Mouse (Mus musculus): ENCODE results near the gene Inhbb. TPM values are rescaled to one million over a fixed set of nuclear protein-coding genes. Genes with fewer than 3 reads are reported as not detected.

The Inhbb gene
- total and polyA plus RNA-seq, 2 experiments from 2014 or later: 0.36 to 1.7 TPM

- H3K36me3 ChIP-seq (replicated peaks; ENCODE audit: control insufficient read depth, insufficient read depth, low read length): no peaks in the 10 kb centered on the region
- H3K27ac ChIP-seq (ENCODE audit: low read depth): no peak overlapping the region
- no peak overlapping the region for H3K4me2 ChIP-seq (ENCODE audit: low read depth, low read length)
- no peaks in the 10 kb centered on the region for H3K4me1 ChIP-seq (ENCODE audit: control insufficient read depth, insufficient read depth)
- H3K4me3 ChIP-seq (ENCODE audit: low read depth, low read length): no peak overlapping the region
- no peak for ATAC-seq (ENCODE audit: insufficient read depth, low read depth)
- no peak for DNase-seq (ENCODE audit: low spot score)
- 0 out of 2 replicates have a peak, but pooled peaks cover 5% of the 10 kb centered on the region for H3K27me3 ChIP-seq (ENCODE audit: control insufficient read depth, insufficient read depth, low read length)
- H3K9ac ChIP-seq (replicated peaks; ENCODE audit: low read depth, low read length): no peak overlapping the region
- whole genome bisulfite sequencing: 66% methylated on average over 5 of the region's 5 CpGs
- TF ChIP-seq CTCF (IDR thresholded peaks at IDR 0.05; ENCODE audit: low read depth): no peak
- no peak for TF ChIP-seq EP300 (IDR thresholded peaks at IDR 0.05; ENCODE audit: low read depth)
- H3K9me3 ChIP-seq (replicated peaks; ENCODE audit: control insufficient read depth, low read length): no peaks in the 10 kb centered on the region
Measured at GRCm38 (mm10) chr1:119409599-119410168, 12.4 kb downstream of the Inhbb start.

DNA sequence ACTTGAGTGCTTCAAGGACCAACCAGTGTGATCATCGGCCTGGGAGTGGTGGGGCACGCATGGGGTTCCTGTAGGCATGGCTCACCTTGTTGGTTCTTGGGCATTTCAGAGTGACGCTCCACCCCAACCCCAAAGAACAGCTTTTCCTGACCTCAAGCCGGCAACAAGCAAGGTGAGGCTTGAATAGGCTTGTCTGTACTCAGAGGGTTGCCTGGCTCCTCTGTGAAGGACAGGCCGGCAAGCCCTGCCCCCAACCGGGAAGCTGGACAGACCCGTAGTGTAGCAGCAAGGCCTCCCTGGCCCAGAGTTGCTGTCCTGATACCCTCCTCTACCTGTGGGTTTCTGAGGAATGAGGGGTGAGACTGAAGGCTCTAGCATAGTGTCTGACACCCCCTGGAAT is 12.9 kb downstream of the Inhbb start:
- Histone ChIP-seq H3K36me3 (replicated peaks; ENCODE audit: control insufficient read depth, insufficient read depth, low read length) (no peaks in the 10 kb centered on the region), H3K27me3 (ENCODE audit: control insufficient read depth, insufficient read depth, low read length) (0 out of 2 replicates have a peak, but pooled peaks cover under 1% of the 10 kb centered on the region), H3K9me3 (replicated peaks; ENCODE audit: control insufficient read depth, low read length) (no peaks in the 10 kb centered on the region), H3K4me2 (ENCODE audit: low read depth, low read length) (no peak overlapping the region), H3K9ac (replicated peaks; ENCODE audit: low read depth, low read length) (no peak overlapping the region), H3K27ac (ENCODE audit: low read depth) (no peak overlapping the region), H3K4me3 (ENCODE audit: low read depth, low read length) (no peak overlapping the region), H3K4me1 (ENCODE audit: control insufficient read depth, insufficient read depth) (no peaks in the 10 kb centered on the region)
- TF ChIP-seq EP300 (IDR thresholded peaks at IDR 0.05; ENCODE audit: low read depth) (no peak), CTCF (IDR thresholded peaks at IDR 0.05; ENCODE audit: low read depth) (no peak)
- ATAC-seq (ENCODE audit: insufficient read depth, low read depth): no peak
- no peak for DNase-seq (ENCODE audit: low spot score)
- WGBS: 76% methylated on average over 7 of the region's 7 CpGs

GRCm38 (mm10) chr1:119407691-119408315 is 14.2 kb downstream of the Inhbb start:
- H3K27me3 ChIP-seq (ENCODE audit: control insufficient read depth, insufficient read depth, low read length): no peaks in the 10 kb centered on the region
- H3K9ac ChIP-seq (replicated peaks; ENCODE audit: low read depth, low read length): no peak overlapping the region
- no peak overlapping the region for H3K4me3 ChIP-seq (ENCODE audit: low read depth, low read length)
- H3K4me2 ChIP-seq (ENCODE audit: low read depth, low read length): no peak overlapping the region
- TF ChIP-seq CTCF (IDR thresholded peaks at IDR 0.05; ENCODE audit: low read depth) (no peak), EP300 (IDR thresholded peaks at IDR 0.05; ENCODE audit: low read depth) (no peak)
- no peaks in the 10 kb centered on the region for H3K4me1 ChIP-seq (ENCODE audit: control insufficient read depth, insufficient read depth)
- no peaks in the 10 kb centered on the region for H3K9me3 ChIP-seq (replicated peaks; ENCODE audit: control insufficient read depth, low read length)
- no peak for DNase-seq (ENCODE audit: low spot score)
- ATAC-seq (ENCODE audit: insufficient read depth, low read depth): no peak
- 59% methylated on average over 6 of the region's 6 CpGs for WGBS
- no peaks in the 10 kb centered on the region for H3K36me3 ChIP-seq (replicated peaks; ENCODE audit: control insufficient read depth, insufficient read depth, low read length)
- no peak overlapping the region for H3K27ac ChIP-seq (ENCODE audit: low read depth)

- no peaks in the 10 kb centered on the region for H3K9me3 ChIP-seq (replicated peaks; ENCODE audit: control insufficient read depth, low read length)
- WGBS: 11% methylated on average over 3 of the region's 3 CpGs
- no peak overlapping the region for H3K4me2 ChIP-seq (ENCODE audit: low read depth, low read length)
- no peaks in the 10 kb centered on the region for H3K36me3 ChIP-seq (replicated peaks; ENCODE audit: control insufficient read depth, insufficient read depth, low read length)
- DNase-seq (ENCODE audit: low spot score) (peak; percentile 34), ATAC-seq (ENCODE audit: insufficient read depth, low read depth) (peak; percentile 82)
- no peaks in the 10 kb centered on the region for H3K4me1 ChIP-seq (ENCODE audit: control insufficient read depth, insufficient read depth)
- no peak overlapping the region for H3K4me3 ChIP-seq (ENCODE audit: low read depth, low read length)
- H3K27ac ChIP-seq (ENCODE audit: low read depth): no peak overlapping the region
- TF ChIP-seq EP300 (IDR thresholded peaks at IDR 0.05; ENCODE audit: low read depth) (no peak), CTCF (IDR thresholded peaks at IDR 0.05; ENCODE audit: low read depth) (no peak)
- H3K9ac ChIP-seq (replicated peaks; ENCODE audit: low read depth, low read length): no peak overlapping the region
- H3K27me3 ChIP-seq (ENCODE audit: control insufficient read depth, insufficient read depth, low read length): no peaks in the 10 kb centered on the region
Measured at GRCm38 (mm10) chr1:119404798-119405197, 17.2 kb downstream of the Inhbb start.

DNA sequence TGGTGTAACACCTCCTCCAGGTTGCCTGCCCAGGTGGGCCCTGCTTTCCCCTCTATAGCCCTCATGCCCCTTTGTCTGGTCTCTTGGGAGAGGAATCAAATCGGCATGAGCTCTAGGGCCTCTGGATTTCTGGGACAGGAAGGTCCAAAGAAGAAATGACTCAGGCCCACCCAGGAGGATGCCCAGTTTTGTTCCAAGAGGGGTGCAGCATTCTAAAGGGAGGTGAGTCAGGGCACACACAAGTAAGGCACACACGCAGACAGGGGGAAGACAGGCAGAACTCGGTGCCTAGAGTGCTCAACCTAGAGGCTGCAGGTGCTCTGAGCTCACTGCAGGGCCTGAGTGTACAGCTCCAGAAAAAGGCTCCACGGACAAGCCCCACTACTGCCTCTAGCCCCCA is 17.7 kb downstream of the Inhbb start:
- no peak overlapping the region for H3K27ac ChIP-seq (ENCODE audit: low read depth)
- H3K4me1 ChIP-seq (ENCODE audit: control insufficient read depth, insufficient read depth): no peaks in the 10 kb centered on the region
- TF ChIP-seq EP300 (IDR thresholded peaks at IDR 0.05; ENCODE audit: low read depth) (no peak), CTCF (IDR thresholded peaks at IDR 0.05; ENCODE audit: low read depth) (no peak)
- no peaks in the 10 kb centered on the region for H3K9me3 ChIP-seq (replicated peaks; ENCODE audit: control insufficient read depth, low read length)
- H3K4me2 ChIP-seq (ENCODE audit: low read depth, low read length): no peak overlapping the region
- no peak overlapping the region for H3K4me3 ChIP-seq (ENCODE audit: low read depth, low read length)
- H3K9ac ChIP-seq (replicated peaks; ENCODE audit: low read depth, low read length): no peak overlapping the region
- WGBS: 66% methylated on average over 4 of the region's 4 CpGs
- H3K27me3 ChIP-seq (ENCODE audit: control insufficient read depth, insufficient read depth, low read length): no peaks in the 10 kb centered on the region
- H3K36me3 ChIP-seq (replicated peaks; ENCODE audit: control insufficient read depth, insufficient read depth, low read length): no peaks in the 10 kb centered on the region
- DNase-seq (ENCODE audit: low spot score): no peak
- no peak for ATAC-seq (ENCODE audit: insufficient read depth, low read depth)

DNA sequence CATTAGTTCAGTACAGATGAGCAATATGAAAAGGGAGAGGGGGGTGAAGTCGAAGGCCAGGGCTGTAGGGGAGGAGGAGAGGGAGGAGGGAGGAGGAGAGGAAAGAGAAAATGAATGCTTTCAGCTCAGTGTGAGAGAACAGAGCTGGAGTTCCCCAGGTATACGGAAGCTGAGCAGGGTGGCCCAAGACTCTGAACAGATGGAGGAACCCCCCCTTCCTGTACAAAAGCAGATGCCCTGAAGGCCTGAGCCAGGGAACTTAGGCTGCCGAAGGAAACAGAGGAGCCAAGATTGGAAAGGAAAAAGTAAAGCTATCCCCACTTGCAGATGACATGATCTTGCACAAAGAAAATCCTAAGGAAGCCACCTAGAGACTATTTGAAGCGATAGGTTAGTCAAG is 20.8 kb downstream of the Inhbb start:
- no peak overlapping the region for H3K4me3 ChIP-seq (ENCODE audit: low read depth, low read length)
- H3K9me3 ChIP-seq (replicated peaks; ENCODE audit: control insufficient read depth, low read length): no peaks in the 10 kb centered on the region
- no peak for TF ChIP-seq EP300 (IDR thresholded peaks at IDR 0.05; ENCODE audit: low read depth)
- TF ChIP-seq CTCF (IDR thresholded peaks at IDR 0.05; ENCODE audit: low read depth): no peak
- 73% methylated on average over 4 of the region's 4 CpGs for WGBS
- H3K36me3 ChIP-seq (replicated peaks; ENCODE audit: control insufficient read depth, insufficient read depth, low read length): no peaks in the 10 kb centered on the region
- no peaks in the 10 kb centered on the region for H3K27me3 ChIP-seq (ENCODE audit: control insufficient read depth, insufficient read depth, low read length)
- no peak for DNase-seq (ENCODE audit: low spot score)
- H3K4me1 ChIP-seq (ENCODE audit: control insufficient read depth, insufficient read depth): peaks cover 4% of the 10 kb centered on the region; the same call in 1 of the 2 replicates
- no peak overlapping the region for H3K4me2 ChIP-seq (ENCODE audit: low read depth, low read length)
- no peak overlapping the region for H3K9ac ChIP-seq (replicated peaks; ENCODE audit: low read depth, low read length)
- ATAC-seq (ENCODE audit: insufficient read depth, low read depth): no peak
- H3K27ac ChIP-seq (ENCODE audit: low read depth): no peak overlapping the region

Measured in heart, postnatal 0 days (tissue).